Mouse (Mus musculus) kidney, embryonic 16.5 days (tissue): Measurements from ENCODE around the gene Tgfb2. TPM values are rescaled to one million over a fixed set of nuclear protein-coding genes. Genes with fewer than 3 reads are reported as not detected.

Source experiments
- ATAC-seq: fragments of 200-750 bp; cut with Nextera tagmentation; 2 replicates; pipeline ENCODE4 v1.8.0; 2017; ENCODE audit warnings: moderate TSS enrichment; ENCODE audit not compliant: low FRiP score, low TSS enrichment
- H3K27ac ChIP-seq: fragments of 300-500 bp; sonication (generic); 2 replicates; pipeline ENCODE4 v1.5.1; 2014; ENCODE audit warnings: low read length
- H3K27me3 ChIP-seq: fragments of 300-500 bp; sonication (generic); 2 replicates; pipeline ENCODE4 v1.6.1; 2014; ENCODE audit warnings: low read length, control low read depth, mixed read lengths; ENCODE audit not compliant: insufficient read depth
- H3K36me3 ChIP-seq: fragments of 300-500 bp; sonication (generic); 2 replicates; pipeline ENCODE4 v1.6.1; 2014; ENCODE audit warnings: low read length, control low read depth, mixed read lengths; ENCODE audit not compliant: insufficient read depth
- H3K4me1 ChIP-seq: fragments of 300-500 bp; sonication (generic); 2 replicates; pipeline ENCODE4 v1.6.1; 2014; ENCODE audit warnings: low read length, control low read depth, mixed read lengths; ENCODE audit not compliant: insufficient read depth
- H3K4me2 ChIP-seq: fragments of 300-500 bp; sonication (generic); replicated peaks from 2 replicates; pipeline ENCODE4 v1.6.1; 2014; ENCODE audit warnings: low read depth, low read length
- H3K4me3 ChIP-seq: fragments of 300-500 bp; sonication (generic); 2 replicates; pipeline ENCODE4 v1.5.1; 2014; ENCODE audit warnings: mild to moderate bottlenecking, low read length
- H3K9ac ChIP-seq: fragments of 300-500 bp; sonication (generic); replicated peaks from 2 replicates; pipeline ENCODE4 v1.6.1; 2014; ENCODE audit warnings: low read length
- H3K9me3 ChIP-seq: fragments of 300-500 bp; sonication (generic); 2 replicates; pipeline ENCODE4 v1.6.1; 2016; ENCODE audit warnings: low read length, control low read depth
- WGBS: fragments of 180-500 bp; shearing (Covaris S2); extraction: QIAGEN DNeasy Blood & Tissue Kit; methylation state at CpG from one replicate; pipeline ENCODE4 v1.1.7; 2014; 5-methylcytosine and 5-hydroxymethylcytosine counted together
- polyA plus RNA-seq: library from polyadenylated mRNA; unstranded; fragments of >200 nt; fragmentation: Nextera tagmentation; extraction: Ambion mirVana; gene quantifications from 2 replicates; pipeline ENCODE4 v1.2.1, GENCODE M21; 2015

Tgfb2 gene
- polyA plus RNA-seq, 1 experiment from 2014 or later, result 20.6 TPM

GRCm38 (mm10) chr1:186605635-186606034 lies 100.2 kb downstream of the Tgfb2 start:
- Histone ChIP-seq H3K9me3 (no peaks in the 10 kb centered on the region), H3K36me3 (no peaks in the 10 kb centered on the region), H3K4me1 (peaks cover 11% of the 10 kb centered on the region), H3K9ac (no peak overlapping the region), H3K4me2 (no peak overlapping the region), H3K27me3 (no peaks in the 10 kb centered on the region), H3K4me3 (no peak overlapping the region), H3K27ac (no peak overlapping the region)
- WGBS, result 64% methylated on average over 2 of the region's 2 CpGs
- ATAC-seq, result no peak

- H3K36me3 ChIP-seq, result no peaks in the 10 kb centered on the region
- H3K9ac ChIP-seq, result no peak overlapping the region
- H3K4me1 ChIP-seq, result no peaks in the 10 kb centered on the region
- no peaks in the 10 kb centered on the region for H3K9me3 ChIP-seq
- WGBS, result 86% methylated on average over 5 of the region's 5 CpGs
- H3K27ac ChIP-seq, result no peak overlapping the region
- no peak overlapping the region for H3K4me2 ChIP-seq
- no peak overlapping the region for H3K4me3 ChIP-seq
- no peak for ATAC-seq
- no peaks in the 10 kb centered on the region for H3K27me3 ChIP-seq
These were observed 101.7 kb downstream of the Tgfb2 start for GRCm38 (mm10) chr1:186604124-186604523.

GRCm38 (mm10) chr1:186588226-186588625 lies 117.6 kb downstream of the Tgfb2 start:
- Histone ChIP-seq H3K9ac (no peak overlapping the region), H3K36me3 (no peaks in the 10 kb centered on the region), H3K4me3 (no peak overlapping the region), H3K9me3 (no peaks in the 10 kb centered on the region), H3K4me2 (no peak overlapping the region), H3K27ac (no peak overlapping the region), H3K27me3 (no peaks in the 10 kb centered on the region), H3K4me1 (0 out of 2 replicates have a peak, but pooled peaks cover 4% of the 10 kb centered on the region)
- ATAC-seq, result no peak
- WGBS, result 84% methylated on average over 2 of the region's 2 CpGs

GRCm38 (mm10) chr1:186587065-186587804 lies 118.6 kb downstream of the Tgfb2 start:
- Histone ChIP-seq H3K27me3 (no peaks in the 10 kb centered on the region), H3K9me3 (no peaks in the 10 kb centered on the region), H3K4me2 (no peak overlapping the region), H3K4me3 (no peak overlapping the region), H3K36me3 (no peaks in the 10 kb centered on the region), H3K4me1 (0 out of 2 replicates have a peak, but pooled peaks cover 4% of the 10 kb centered on the region), H3K27ac (no peak overlapping the region), H3K9ac (no peak overlapping the region)
- WGBS, result 74% methylated on average over 8 of the region's 8 CpGs
- no peak for ATAC-seq

- H3K27ac ChIP-seq, result no peak overlapping the region
- no peak overlapping the region for H3K9ac ChIP-seq
- 51% methylated on average over 2 of the region's 2 CpGs for WGBS
- H3K27me3 ChIP-seq, result no peaks in the 10 kb centered on the region
- ATAC-seq, result no peak
- H3K4me2 ChIP-seq, result no peak overlapping the region
- H3K4me3 ChIP-seq, result no peak overlapping the region
- no peaks in the 10 kb centered on the region for H3K36me3 ChIP-seq
- 0 out of 2 replicates have a peak, but pooled peaks cover 4% of the 10 kb centered on the region for H3K4me1 ChIP-seq
- no peaks in the 10 kb centered on the region for H3K9me3 ChIP-seq
These were observed 120.1 kb downstream of the Tgfb2 start for GRCm38 (mm10) chr1:186585571-186586164.

GRCm38 (mm10) chr1:186583933-186584332 lies 121.9 kb downstream of the Tgfb2 start:
- Histone ChIP-seq H3K4me3 (no peak overlapping the region), H3K4me2 (no peak overlapping the region), H3K27ac (no peak overlapping the region), H3K36me3 (no peaks in the 10 kb centered on the region), H3K27me3 (no peaks in the 10 kb centered on the region), H3K9ac (no peak overlapping the region), H3K4me1 (0 out of 2 replicates have a peak, but pooled peaks cover 4% of the 10 kb centered on the region), H3K9me3 (no peaks in the 10 kb centered on the region)
- ATAC-seq, result no peak

- Histone ChIP-seq H3K36me3 (no peaks in the 10 kb centered on the region), H3K4me1 (0 out of 2 replicates have a peak, but pooled peaks cover 4% of the 10 kb centered on the region), H3K4me3 (no peak overlapping the region), H3K27me3 (no peaks in the 10 kb centered on the region), H3K27ac (no peak overlapping the region), H3K9ac (no peak overlapping the region), H3K9me3 (no peaks in the 10 kb centered on the region), H3K4me2 (no peak overlapping the region)
- no peak for ATAC-seq
- 78% methylated on average over 6 of the region's 6 CpGs for WGBS
These were observed 123.7 kb downstream of the Tgfb2 start for GRCm38 (mm10) chr1:186582113-186582512.

- 0 out of 2 replicates have a peak, but pooled peaks cover 4% of the 10 kb centered on the region for H3K4me1 ChIP-seq
- no peaks in the 10 kb centered on the region for H3K27me3 ChIP-seq
- no peak overlapping the region for H3K4me3 ChIP-seq
- no peak overlapping the region for H3K9ac ChIP-seq
- ATAC-seq, result no peak
- H3K4me2 ChIP-seq, result no peak overlapping the region
- no peak overlapping the region for H3K27ac ChIP-seq
- no peaks in the 10 kb centered on the region for H3K9me3 ChIP-seq
- no peaks in the 10 kb centered on the region for H3K36me3 ChIP-seq
- WGBS, result 81% methylated on average over 2 of the region's 2 CpGs
These were observed 124.1 kb downstream of the Tgfb2 start for GRCm38 (mm10) chr1:186581666-186582065.

GRCm38 (mm10) chr1:186581114-186581513 lies 124.7 kb downstream of the Tgfb2 start:
- Histone ChIP-seq H3K9ac (no peak overlapping the region), H3K4me1 (0 out of 2 replicates have a peak, but pooled peaks cover 4% of the 10 kb centered on the region), H3K27ac (no peak overlapping the region), H3K4me3 (no peak overlapping the region), H3K4me2 (no peak overlapping the region), H3K36me3 (no peaks in the 10 kb centered on the region), H3K9me3 (no peaks in the 10 kb centered on the region), H3K27me3 (no peaks in the 10 kb centered on the region)
- ATAC-seq, result no peak
- WGBS, result 87% methylated on average over 2 of the region's 2 CpGs

- Histone ChIP-seq H3K4me2 (no peak overlapping the region), H3K9ac (no peak overlapping the region), H3K27me3 (no peaks in the 10 kb centered on the region), H3K27ac (no peak overlapping the region), H3K36me3 (no peaks in the 10 kb centered on the region), H3K9me3 (no peaks in the 10 kb centered on the region), H3K4me1 (no peaks in the 10 kb centered on the region), H3K4me3 (no peak overlapping the region)
- 62% methylated on average over 5 of the region's 5 CpGs for WGBS
- no peak for ATAC-seq
These were observed 128.5 kb downstream of the Tgfb2 start for GRCm38 (mm10) chr1:186577302-186577701.
